Mouse (Mus musculus) bone marrow macrophage, adult 2 months (primary cell): ENCODE measurements around the gene Cdhr5.

ENCODE experiments used
- CTCF ChIP-seq: IDR thresholded peaks from 2 replicates; pipeline ENCODE4 v1.5.1; 2012; ENCODE audit warnings: low read depth, mild to moderate bottlenecking, low read length, moderate library complexity
- POLR2A ChIP-seq: IDR thresholded peaks from 2 replicates; pipeline ENCODE4 v1.6.1; 2012; ENCODE audit warnings: mild to moderate bottlenecking, low read depth, low read length, borderline replicate concordance

DNA sequence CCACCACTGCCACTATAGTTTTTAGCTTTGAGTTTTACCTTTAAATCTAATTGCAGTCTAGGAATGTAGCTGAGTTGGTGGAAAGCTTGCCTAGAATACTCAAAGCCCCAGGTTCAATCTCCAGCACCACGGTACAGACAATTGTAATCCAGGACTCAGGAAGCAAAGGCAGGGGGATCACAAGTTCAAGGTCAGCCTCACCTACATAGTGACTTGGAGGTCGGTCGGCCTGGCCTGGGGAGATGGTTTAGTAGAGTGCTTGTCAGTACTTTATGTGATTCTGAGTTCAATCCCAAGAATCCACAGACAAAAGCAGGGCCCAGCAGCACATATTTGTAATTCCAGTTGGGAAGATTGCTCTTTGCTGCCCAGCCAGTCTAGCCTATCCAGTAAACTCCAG, 11.5 kb upstream of the Cdhr5 start:
- no peak for TF ChIP-seq CTCF
- no peak for TF ChIP-seq POLR2A
